Mouse (Mus musculus): ENCODE data around the gene Kcnj4.
A peak's percentile ranks its signal among the peaks of the same experiment; 100 is the strongest.
"Not testable (repeated sequence)": the region's sequence is repeated elsewhere in the genome, so short reads cannot be mapped to it uniquely, and the experiment has no call there.

Kcnj4 gene

GRCm38 (mm10) chr15:79511553-79512320, 6.7 kb upstream of the Kcnj4 start:
- DNase-seq, result peak; percentile 94

- no peak for DNase-seq
These were observed 5.4 kb upstream of the Kcnj4 start for GRCm38 (mm10) chr15:79510425-79510824.

GRCm38 (mm10) chr15:79509998-79510397, 5.0 kb upstream of the Kcnj4 start:
- DNase-seq, result no peak

GRCm38 (mm10) chr15:79507055-79507828, 2.2 kb upstream of the Kcnj4 start:
- DNase-seq, result no peak

- no peak for DNase-seq
These were observed 1.4 kb upstream of the Kcnj4 start for GRCm38 (mm10) chr15:79506460-79506859.

GRCm38 (mm10) chr15:79505616-79506283, 709 bp upstream of the Kcnj4 start:
- DNase-seq, result peak; percentile 74

- DNase-seq, result no peak
These were observed 1.6 kb downstream of the Kcnj4 start for GRCm38 (mm10) chr15:79503438-79503837.

- no peak for DNase-seq
These were observed 2.1 kb downstream of the Kcnj4 start for GRCm38 (mm10) chr15:79502891-79503341.

- no peak for DNase-seq
These were observed 4.9 kb downstream of the Kcnj4 start for GRCm38 (mm10) chr15:79500110-79500509.

GRCm38 (mm10) chr15:79493527-79493926, 11.5 kb downstream of the Kcnj4 start:
- DNase-seq, result no peak

- DNase-seq, result no peak
These were observed 15.6 kb downstream of the Kcnj4 start for GRCm38 (mm10) chr15:79489463-79489862.

- no peak for DNase-seq
These were observed 23.8 kb downstream of the Kcnj4 start for GRCm38 (mm10) chr15:79481181-79481688.

- no peak for DNase-seq
These were observed 27.8 kb downstream of the Kcnj4 start for GRCm38 (mm10) chr15:79477227-79477626.

GRCm38 (mm10) chr15:79473638-79474355, 31.2 kb downstream of the Kcnj4 start:
- no peak for DNase-seq

GRCm38 (mm10) chr15:79473042-79473441, 32.0 kb downstream of the Kcnj4 start:
- no peak for DNase-seq

- no peak for DNase-seq
These were observed 33.9 kb downstream of the Kcnj4 start for GRCm38 (mm10) chr15:79471095-79471494.

- DNase-seq, result no peak
These were observed 34.5 kb downstream of the Kcnj4 start for GRCm38 (mm10) chr15:79470583-79470982.

- no peak for DNase-seq
These were observed 35.5 kb downstream of the Kcnj4 start for GRCm38 (mm10) chr15:79469577-79469976.

GRCm38 (mm10) chr15:79466601-79467286, 38.3 kb downstream of the Kcnj4 start:
- DNase-seq, result peak; percentile 93

- no peak for DNase-seq
These were observed 48.5 kb downstream of the Kcnj4 start for GRCm38 (mm10) chr15:79456546-79456945.

GRCm38 (mm10) chr15:79456104-79456503, 48.9 kb downstream of the Kcnj4 start:
- DNase-seq, result not testable (repeated sequence)

Measured in lung, postnatal 10 days (tissue).